Mouse (Mus musculus) neural tube, embryonic 10.5 days (tissue): Measurements from ENCODE around the gene Tekt4.

Experiments used
- DNase-seq: peaks from one replicate; pipeline ENCODE4 v3.0.0-alpha.2; 2017; ENCODE audit warnings: low spot score; ENCODE audit errors: extremely low spot score

Gene Tekt4

DNA sequence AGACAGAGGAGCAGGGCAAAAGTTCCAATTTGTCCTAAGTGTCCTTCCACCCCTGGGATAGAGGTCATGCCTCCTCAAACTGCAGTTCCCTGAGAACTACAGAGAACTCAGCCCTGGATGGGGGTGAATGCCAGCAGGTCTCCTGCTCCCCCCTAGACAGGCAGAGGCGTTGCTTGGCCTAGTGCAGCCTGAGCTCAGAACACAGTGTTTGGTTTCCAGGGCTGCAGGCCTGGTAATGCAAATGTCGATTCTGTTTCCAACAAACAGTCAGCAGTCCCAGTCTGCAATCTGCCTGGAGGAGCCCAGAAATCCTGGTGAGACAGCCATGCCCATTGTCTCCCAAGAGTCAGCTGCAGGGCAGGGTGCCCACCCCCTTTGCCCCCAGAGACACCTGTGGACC, at the start of gene Tekt4:
Tekt4 (plus strand) TSS at position 344 of the 400 bp plus-strand sequence.
- no peak for DNase-seq

DNA sequence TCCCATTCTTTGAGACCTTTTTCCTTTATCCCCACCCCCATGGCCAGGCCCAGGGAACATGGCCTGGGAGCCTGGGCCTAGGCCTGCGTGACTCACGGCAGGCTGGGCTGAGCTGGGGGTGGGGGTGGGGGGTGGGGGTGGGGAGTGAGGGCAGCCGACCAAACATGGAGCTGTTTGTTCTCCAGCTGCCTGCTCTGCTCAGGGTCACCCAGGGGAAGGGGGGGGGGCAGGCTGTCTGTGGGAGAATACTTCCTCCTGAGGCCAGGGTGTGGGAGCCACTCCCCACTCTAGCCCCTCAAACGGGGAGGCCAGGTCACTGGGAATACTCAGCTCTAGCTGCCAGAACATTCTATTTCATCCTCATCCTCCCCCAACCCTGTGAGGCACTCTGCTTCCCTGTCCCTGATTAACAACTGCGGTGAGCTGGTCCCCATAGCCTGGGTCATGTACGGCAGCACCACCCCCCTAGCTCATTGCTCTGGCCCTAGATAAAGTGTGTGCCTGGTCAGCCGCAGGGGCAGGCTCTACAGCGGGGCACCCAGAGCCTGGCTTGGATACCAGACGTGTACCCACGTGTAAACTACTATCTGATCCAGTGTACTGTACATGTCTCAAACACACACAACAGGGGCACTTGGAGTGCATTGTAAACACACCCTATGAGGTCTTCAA, 49.1 kb upstream of the Tekt4 start:
- DNase-seq, result peak; percentile 29

DNA sequence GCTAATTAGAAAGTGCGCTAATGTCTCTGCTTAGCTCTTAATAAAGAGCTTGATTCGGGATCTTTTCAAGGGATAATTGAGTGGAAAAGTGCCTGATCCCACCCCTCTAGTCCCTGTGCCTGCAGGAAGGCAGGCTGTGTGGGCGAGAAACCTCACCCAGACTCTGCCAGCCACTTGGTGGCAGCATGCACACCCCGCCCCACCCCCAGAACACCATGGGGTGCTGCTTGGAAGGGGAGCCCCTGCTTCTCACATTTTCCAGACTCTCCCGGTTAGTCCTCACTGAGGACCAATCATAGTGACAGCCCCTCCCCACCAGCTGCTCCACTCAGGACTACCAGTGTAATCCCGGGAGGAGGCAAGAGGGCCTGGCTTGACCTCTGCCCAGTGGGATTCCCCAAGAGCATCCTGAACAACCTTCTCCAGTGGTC, 48.4 kb upstream of the Tekt4 start:
- DNase-seq, result peak; percentile 27

DNA sequence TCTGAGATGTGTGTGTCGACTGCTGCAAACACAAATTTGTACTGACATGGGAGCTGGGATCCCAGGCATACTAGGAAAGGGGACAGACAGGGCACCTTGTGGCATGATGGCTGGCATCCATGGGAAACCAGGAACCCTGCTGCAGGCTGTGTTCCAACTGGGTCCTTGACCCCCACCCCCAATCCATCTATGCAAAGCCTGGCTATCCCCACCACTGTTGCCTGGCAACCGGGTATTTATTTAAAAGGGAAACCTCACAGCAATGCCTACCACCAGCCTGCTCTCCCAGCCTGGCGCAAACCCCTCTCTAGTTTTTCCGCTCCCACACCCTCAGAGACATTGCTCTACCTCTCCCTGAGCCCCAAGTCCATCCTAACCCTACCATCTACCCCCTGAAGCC, 47.1 kb upstream of the Tekt4 start:
- no peak for DNase-seq

DNA sequence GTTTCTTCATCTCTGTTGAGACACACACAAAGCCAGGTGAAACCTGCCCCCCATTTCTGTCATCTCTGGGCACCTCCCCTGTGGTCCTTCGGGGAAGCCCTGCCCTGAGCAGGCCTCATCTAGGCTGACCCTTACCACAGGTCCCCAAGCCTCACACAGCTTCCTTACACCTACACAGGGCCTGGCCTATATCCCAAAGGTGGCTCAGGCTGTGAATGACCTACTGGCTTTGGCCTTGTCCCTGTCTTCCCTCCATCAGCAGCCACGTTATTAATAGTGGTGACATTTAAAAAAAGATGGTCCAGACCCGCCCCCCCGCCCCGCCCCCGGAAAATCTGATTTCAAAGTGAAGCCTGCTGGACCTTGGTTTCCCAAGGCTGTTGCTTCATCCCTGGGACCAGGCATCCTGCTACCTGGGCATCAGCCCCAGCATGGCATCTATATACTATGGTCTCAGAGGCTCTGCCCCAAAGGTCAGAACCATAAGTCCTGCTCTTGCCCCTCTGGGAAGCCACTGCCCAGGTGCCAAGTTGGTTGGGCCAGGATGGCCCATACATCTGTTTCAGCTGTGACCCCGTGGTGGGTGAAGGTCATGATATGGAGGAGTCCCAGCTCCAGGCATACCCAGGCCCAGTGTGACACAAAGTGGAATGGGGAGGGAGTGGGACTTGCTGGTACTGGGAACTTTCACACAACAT, 46.0 kb upstream of the Tekt4 start:
- DNase-seq, result no peak

DNA sequence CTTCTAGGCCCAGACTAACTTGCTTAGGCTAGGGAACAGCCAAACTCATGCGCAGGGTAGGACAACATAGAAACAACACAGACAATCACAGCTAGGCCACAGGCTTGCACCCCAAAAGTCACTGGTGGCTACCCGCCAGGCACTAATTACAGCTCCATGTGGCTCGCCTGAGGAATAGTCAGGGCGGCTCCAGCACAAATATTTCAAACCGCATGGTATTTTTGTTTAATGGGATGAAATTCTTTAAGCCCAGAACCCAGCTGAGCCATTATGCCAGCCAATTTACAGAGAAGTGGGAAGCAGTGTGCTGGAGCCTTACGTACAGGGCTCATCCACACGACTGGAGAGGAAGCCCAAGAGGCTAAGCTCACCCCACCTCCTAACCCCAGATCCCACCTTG, 44.8 kb upstream of the Tekt4 start:
- no peak for DNase-seq

DNA sequence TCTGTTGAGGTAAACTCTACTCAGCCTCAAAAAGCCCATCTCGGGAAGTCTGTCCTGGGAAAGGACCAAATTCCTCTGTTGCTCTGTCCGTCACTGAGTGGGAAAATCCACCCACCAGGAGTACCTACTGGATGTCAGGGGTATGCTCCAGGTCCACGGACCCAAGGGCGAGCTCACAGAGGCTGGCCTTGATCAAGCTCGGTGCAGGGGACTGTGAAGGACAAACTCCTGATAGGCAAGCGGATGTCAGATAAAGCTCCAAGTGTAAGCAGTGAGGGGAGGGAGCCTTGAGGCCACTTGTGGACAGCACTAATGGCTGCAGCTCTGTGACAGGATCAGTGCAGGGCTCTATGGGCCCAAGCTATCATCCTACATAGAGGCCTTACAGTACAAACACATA, 44.2 kb upstream of the Tekt4 start:
- DNase-seq, result no peak

DNA sequence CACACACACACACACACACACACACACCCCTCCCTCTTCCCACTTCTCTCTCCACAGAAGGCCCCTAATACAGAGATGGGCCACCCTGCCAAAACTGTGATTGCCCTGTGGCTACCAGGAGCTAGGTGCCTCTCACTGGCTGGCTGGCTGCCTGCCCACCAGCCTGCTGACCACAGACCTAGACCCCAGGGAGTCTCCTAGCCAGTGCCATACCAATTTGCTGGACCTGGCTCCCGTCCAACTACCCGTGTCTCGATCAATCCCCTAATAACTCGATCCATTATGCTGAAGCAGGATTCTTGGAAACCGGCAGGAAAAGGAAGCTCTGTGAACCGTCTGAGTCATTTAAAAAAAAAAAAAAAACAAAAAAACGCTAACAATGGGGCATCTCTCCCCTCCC, 43.6 kb upstream of the Tekt4 start:
- DNase-seq, result no peak

DNA sequence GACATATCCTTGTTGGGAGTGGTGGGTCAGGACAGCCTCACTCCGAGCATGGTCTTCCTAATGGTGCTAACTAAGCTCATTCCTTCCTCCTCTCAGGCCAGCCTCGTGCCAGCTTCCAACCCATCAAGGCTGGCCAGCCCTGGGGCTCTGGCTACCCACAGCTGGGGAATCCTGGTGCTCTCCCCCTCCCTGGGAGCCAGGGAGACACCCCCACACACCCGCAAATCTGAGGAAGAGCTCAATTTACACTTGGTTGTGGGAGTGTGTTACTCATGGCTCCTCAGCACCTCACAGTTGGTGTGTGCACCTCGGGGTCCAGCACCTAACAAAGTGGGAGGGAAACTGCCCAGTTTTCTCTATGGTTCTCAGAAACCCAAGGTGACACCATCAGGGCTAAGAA, 43.2 kb upstream of the Tekt4 start:
- DNase-seq, result no peak

DNA sequence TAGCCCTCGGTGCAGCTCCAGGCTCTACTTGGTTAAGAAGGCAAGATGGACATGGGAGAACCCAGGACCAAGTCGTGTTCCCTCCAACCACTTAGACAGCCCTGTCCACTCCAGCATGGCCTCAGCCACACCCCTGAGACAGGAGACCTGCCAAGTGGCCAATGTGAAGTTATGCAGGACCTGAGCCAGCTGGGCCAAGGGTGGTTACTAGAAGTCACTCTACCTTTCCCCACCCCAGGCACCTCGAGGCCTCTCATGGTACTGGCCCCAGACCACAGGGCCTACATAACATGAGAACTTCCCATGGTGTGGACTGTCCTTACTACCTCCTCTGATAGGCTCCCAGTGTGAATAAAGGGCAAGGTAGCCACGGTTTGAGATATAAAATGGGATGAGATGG, 40.2 kb upstream of the Tekt4 start:
- no peak for DNase-seq

DNA sequence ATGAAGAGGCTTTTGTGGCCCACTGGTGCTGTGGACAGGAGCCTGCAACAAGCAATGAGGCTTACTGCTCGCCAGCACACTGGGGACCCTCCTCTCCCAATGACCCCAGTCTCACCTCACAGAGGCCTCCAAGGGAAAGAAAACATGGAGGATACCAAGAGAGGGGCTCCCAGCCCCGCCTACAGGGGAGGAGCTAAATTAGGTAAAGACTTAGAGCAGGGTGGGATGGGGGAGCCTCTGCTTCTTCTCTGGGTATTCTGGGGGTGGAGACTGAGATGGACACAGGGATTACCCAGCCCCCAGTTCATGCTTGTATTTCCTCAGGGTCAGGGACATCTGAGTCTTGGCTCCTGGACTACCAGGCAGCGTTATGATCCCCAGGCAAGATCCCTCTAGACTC, 39.5 kb upstream of the Tekt4 start:
- DNase-seq, result no peak

DNA sequence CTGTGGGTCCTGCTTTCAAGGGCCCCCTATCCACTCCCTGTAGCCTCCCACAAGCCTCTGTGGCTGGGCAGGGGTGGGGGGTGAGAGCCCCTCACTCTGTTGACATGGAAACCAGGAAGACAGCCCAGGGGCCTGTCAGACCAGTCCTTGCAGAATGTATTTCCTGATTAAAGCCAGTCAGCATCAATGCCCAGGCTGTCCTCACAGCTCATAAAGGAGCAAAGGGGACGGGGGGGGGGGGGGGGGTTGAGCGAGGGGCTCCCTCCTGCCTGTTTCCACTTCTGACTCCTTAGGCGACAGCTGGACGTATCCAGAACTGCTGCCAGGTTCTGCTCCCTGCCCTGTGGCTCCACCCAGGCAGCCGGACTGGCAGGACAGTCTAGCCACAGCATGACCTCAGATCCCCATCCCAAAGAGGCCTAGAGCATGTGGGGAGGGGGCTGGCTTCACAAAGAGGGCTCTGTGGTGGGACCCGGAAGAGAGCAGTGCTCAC, 38.9 kb upstream of the Tekt4 start:
- DNase-seq, result peak; percentile 53

DNA sequence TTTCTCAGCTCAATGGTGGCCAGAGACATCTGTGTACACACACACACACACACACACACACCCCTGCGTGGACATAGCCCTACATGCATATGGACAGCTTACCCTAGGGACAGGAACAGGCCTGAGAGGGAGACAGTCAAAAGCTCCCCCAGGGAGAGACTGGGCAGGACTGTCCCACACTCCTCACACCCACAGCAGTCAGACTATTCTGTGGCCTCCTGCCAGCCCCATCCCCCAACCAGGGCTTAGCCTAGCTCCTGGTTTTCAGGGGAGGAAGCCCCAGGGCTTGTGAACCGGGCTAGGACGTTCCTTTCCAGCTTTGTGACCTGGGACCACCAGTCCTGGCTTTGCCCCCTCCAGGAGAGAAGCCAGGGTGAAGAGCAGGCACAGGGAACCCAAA, 38.2 kb upstream of the Tekt4 start:
- DNase-seq, result no peak

DNA sequence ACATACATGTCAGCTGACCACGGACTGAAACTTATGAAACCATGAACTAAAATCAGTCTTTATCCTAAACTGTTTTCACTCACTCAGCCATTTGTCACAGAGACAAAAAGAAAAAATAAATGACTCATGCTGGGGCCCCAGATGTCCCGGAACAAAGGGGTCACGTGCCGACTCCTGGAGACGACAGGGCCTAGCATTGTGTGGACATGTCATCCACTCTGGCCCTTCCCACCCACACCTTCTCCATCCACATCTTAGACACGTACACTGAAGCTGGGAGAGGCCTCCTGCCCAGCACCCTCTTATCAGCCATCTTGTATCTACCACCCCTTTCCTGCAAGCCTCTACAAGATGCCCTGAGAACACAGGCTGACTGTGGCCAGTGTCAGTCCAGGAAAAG, 36.4 kb upstream of the Tekt4 start:
- no peak for DNase-seq

DNA sequence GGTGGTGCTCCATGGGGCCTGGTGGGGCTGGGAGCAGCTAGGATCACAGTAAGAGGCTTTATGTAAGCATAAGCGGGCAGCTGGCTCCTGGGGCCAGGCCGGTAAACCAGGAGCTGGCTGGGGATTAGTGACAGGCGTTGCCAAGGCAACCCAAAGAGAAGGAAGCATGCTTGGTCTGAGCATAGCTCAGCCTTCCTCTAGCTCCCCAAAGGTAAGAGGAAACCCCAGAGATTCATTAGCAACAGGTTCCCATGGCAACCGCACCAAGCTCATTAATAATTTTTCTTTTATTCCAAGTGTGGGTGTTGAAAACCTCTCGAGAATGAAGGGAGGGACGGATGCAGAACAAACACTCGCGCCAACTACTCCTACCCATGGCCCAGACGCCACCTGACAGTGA, 35.5 kb upstream of the Tekt4 start:
- DNase-seq, result no peak

DNA sequence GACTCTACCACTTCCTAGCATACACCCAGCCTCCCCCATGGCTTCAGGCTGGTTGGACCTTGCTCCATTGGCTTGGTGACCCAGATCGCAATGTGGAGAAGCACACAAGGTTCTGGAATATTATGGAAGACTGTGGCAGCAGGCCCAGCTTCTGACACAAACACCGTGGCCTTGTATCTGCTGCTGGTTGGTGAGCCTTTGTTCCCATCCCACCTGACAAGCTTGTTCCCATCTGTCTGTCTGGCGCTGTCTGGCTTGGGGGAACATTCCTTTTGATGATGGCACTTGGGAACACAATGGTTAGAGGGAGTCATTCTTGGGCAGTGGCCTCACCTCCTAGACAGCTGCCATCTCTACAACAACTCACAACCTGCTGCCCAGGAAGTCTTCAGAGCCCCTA, 33.4 kb upstream of the Tekt4 start:
- DNase-seq, result no peak

DNA sequence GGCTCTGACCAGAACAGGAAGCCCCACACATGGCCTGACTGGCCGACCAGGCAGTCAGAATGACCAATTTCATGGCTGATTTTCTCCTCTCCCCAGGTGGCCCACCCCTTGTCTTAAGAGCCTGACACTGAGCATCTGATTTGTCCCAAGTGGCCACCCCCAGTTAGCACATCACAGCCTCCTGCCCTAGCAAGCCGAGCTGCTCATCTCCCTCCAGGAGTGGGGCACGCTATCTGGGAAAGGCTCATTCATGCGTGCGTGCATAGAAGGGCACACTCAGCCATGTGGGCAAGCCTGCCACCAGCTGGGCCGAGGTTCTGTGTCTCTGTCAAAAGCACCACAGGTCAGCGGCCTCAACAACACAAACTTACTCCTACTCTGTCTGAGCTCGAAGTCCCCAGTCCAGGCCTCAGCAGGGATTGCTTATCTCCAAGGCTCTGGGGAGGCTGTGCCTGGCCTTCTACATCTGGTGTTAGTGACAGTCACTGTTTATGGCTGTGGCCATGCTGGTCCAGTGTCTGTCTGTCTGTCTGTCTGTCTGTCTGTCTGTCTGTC, 29.8 kb upstream of the Tekt4 start:
- DNase-seq, result no peak

DNA sequence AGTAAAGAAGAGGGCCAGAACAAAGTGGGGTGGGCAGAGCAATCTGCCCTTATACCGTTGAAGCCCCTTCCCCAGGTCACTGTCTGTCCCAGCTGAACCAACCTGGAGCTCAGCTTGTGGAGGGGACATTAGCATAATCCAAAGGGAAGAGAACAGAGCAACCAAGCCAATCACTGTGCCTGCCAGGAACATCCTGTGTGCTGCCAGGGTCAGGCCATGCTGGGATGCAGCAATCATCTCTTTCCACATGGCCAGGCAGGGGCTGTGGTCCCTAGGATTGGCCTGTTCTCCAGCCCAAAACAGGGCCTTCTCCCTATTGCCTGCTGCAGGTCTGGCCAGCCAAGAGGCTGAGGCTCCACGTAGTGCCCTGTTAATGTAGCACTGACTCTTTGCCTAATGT, 28.4 kb upstream of the Tekt4 start:
- DNase-seq, result no peak

DNA sequence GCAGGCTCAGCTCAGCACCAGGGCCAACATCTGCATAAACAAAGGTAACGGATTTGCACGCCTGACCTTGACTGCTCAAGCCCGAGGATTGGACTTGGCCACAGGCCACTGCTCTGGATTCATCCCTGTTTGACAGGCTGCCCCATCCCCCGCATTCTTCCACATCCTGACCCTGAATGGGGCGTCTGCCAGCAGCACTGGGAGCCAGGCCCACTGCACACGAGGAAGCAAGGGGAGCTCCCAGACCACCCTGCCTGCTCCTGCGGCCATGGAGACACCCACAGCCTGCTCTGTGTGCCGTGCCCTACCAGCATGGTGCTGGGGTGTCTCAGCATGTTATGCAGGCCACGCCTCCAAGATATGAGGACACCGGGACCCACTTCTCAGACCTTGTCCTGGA, 27.0 kb upstream of the Tekt4 start:
- DNase-seq, result peak; percentile 31

DNA sequence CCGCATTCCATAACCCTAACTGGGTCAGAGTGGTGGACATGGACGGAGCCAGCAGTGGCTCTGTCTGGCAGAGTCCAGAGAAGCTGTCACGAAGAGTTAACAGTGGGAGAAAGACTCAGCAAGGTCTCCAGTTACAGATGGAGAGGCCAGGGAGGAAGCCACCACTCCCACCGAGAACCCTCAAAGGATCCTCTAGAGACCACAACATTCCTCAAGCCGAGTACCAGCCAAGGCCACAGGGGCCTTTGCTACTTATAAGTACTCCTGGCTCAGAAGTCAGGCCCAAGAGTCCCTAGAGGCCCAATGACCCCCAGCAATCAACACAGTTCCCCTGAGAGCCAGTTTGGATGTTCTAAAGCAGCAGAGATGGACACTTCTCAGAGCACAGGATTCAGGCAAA, 25.2 kb upstream of the Tekt4 start:
- no peak for DNase-seq

DNA sequence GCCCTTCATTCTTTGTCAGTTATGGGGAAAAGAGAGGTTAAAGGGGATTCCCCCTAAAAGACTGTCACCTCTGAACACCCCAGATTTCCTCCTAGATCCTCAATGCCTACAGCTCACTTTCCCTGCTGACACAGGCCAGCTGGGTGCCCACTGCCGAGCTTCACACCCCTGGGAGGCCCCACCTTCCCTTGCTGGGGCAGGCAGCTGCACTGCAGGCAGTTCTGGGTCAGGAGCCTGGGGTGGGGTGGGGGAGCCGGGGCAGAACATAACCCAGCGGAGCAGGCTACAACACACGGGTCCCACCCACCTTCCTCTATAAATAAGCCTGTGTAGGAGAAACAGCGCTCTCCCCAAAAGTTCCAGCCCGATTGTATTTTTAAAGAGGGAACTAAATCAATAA, 24.5 kb upstream of the Tekt4 start:
- DNase-seq, result no peak

DNA sequence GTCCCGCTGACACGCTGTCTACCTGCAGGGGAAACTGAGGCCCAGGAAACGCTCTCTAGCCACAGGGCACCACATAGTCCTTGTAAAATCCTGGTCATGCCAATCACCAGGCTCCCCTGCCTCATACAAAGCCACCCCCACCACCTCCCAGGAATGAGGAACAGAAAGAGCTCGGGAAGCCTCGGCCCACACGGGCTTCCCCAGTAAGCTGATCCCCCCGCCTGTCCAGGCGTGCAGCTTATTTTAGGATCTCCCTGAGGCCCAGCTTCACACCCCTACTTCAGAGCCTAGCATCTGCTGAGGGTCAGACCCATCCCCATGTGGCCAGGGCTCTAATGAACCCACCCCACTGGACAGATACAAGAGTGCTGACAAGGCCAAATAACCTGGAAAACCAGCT, 23.9 kb upstream of the Tekt4 start:
- DNase-seq, result no peak
